Mouse (Mus musculus): ENCODE data around the gene Atg13.
A peak's percentile ranks its signal among the peaks of the same experiment; 100 is the strongest.

Atg13 gene

DNA sequence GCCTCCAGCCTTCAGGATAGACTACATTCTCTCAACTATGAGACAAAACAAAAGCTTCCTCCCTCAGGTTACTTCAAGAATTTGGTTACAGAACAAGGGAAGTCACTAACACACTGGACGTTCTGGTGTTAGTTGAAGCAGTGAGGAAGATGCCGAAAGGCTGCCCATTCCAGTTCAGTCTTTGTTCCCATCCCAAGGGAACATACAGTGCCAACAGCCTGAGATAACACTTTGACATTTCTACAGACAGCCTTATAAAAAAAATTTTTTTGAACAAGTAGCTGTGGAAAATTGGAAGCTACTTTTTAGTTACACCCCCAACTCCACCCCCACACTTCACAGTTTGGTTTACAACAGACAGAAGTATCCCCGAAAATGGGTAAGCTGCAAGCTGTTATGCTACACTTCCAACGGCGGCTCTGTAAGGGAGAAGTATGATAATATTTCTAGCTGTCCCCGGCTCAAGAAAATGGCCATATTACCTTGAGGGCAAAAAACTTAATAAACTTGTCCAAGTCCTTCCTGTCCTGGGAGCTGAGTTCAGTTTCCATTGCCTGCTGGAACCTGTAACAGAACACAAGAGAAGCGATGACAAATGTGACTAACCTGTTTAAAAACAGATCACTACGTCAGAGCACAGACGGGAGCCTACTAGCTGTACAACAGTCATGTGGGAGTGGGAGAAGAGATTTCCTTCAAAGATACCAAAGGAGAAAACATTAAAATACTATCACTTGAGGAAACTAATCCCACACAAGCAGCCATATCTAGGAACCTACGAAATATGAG lies 14.7 kb downstream of the Atg13 start:
- no peak for DNase-seq (ENCODE audit: low spot score)

DNA sequence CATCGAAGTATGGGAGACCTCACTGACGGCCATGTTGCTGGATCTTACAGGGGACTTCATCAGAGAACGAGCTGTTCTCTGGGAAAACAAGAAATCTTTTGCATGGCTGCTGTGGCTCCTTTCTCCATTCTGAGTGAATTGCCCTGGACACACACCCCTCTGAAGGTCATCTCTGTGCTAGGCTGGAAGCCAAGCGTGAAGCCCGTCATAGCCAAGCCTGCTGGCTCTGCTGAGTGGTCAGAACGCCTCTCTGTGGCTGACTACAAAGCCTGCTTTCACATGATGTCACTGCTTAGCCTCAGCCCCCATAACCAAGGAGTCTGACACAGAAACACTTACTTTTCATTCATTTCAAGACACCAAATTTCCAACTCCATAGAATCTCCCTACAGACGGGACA lies 20.9 kb downstream of the Atg13 start:
- DNase-seq (ENCODE audit: low spot score): no peak

DNA sequence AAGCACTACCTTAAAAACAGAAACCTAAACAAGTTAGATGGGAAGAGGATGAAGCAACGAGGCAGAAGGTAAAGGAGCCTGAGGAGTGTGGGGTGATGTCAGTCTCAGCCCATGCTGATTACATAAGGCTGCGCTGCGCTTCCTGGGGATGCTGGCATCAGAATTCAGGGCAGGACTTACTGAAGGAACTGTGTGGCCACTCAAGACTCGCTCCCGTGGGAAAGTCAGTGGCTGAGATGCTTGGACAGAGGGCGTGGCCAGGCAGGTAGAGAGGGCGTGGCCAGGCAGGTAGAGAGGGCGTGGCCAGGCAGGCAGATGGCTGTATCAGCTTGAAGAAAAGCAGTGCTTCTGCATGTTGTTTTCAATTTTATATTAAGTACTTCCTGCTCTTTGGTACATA lies 26.5 kb downstream of the Atg13 start:
- no peak for DNase-seq (ENCODE audit: low spot score)

DNA sequence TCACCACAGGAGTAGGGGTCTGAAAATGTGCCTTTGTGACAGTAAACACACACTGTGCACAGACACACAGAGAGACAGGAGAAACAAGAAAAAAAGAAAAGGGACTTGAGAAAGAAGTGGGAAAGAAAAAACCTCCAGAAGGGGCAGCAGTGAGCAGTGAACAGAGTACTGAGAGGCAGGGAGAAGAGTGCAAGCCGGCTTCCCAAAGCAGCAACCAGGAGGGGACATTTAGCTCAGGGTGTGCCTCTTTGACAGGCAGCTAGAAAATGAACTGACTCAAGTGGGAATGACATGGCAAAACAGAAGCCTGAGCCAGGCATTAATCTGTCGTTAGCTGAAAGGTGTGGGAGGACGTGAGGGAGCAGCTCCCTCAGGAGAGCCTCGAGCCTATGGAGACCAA lies 27.5 kb downstream of the Atg13 start:
- DNase-seq (ENCODE audit: low spot score): no peak

DNA sequence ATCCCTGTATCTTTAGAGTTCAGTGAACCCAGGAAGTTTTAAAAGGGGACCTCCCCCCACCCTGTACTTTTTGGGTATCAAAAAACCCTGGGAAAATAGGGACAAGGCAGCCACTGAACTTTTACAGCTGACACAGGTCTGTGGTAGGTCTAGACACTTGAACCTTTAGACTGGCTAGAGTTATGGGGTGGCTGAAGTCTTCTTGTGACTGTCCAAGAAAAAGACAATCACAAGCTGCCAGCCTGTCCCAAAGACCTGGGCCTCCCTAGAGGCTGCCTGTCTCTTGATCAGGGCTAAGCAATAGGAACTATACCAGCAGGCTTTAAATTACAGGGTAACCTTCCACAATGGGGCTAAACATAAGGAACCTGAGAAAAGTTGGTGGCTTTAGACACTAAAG lies 33.4 kb downstream of the Atg13 start:
- no peak for DNase-seq (ENCODE audit: low spot score)

DNA sequence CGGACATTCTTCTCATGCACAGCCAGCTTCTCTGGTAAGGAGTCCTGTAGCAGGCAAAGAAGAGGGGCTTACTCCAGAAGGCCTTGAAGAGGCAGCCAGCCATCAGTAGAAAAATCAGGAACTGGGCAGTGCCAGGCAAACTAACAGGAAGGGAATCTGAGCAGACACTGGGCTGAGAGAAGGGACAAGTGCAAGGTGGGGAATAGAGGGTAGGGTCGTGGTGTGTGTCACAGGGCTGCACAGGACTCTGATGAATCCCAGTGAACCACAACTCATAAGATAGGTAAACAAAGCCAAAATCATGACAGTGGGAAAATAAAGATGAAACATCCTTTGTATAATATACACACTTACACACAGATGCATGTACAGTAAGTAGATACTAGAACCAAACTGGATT lies 34.0 kb downstream of the Atg13 start:
- no peak for DNase-seq (ENCODE audit: low spot score)

DNA sequence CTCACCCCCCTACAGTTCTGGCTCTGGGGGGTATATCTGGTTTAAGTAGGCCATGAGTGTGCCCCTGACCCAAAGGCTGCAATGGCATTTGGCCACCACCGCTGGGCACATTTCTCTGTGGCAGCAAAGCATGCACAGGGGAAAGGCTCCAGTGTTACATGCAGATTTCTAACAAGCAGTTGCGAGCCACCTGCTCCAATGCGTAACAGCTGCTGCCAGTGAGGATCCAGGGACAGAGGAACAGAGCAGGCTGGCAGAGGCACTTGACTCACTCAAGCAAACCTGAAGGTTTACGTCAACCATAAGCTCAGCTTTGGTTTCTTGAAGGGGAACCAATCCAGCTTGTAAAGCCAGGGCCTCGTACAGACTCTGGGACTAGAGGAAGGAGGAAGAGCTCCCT lies 35.5 kb downstream of the Atg13 start:
- no peak for DNase-seq (ENCODE audit: low spot score)

DNA sequence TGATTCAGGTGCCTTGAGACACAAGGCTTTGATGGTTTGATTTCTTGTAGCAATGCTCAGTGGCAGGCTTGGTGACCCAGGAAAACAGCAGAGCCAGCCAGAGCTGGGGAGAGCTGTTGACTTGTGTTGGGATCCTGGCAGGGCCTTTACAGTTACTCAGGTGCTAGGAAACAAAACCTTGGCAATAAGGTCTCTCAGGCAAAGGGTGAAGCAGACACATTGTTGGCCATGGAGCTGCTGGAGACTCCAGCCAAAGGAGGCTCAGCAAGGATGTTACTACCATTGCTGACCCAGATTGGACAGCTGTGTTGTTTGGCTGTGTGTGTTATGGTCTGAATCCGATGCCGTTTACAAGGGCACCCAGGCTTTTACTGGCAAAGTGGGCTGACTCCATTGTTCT lies 36.8 kb downstream of the Atg13 start:
- DNase-seq (ENCODE audit: low spot score): no peak

DNA sequence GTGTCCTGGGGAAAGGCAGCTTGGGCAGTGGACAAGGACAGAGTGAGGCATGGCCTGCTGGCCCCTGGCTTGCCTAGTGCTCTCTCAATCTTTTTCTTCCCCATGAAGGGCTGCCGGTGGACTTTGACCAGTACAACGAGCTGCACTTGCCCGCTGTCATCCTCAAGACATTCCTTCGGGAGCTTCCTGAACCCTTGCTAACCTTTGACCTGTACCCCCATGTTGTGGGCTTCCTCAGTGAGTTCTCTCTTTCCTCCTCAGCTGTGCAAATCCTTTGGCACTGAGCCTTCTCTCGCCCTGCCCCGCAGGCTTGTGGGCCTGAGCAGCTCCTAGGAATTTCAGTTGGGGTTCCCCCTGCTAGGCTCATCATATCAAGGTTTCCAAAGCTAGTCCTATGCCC lies 40.3 kb downstream of the Atg13 start:
- no peak for DNase-seq (ENCODE audit: low spot score)

DNA sequence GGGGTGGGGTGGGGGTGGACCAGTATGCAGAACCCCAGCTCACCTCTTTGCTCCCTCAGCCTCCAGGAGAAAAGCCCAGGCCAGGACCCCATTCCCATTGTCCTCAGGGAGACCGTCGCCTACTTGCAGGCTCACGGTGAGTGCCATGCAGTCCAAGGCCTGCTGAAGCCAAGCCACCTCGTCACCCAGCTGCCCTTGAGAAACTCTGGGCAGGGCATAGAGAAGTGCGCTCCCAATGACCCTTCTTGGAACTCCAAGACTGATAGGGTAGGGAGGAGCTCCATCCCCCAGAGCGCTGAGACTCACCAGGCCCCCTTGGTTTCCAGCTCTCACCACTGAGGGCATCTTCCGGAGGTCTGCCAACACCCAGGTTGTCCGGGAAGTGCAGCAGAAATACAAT lies 41.0 kb downstream of the Atg13 start:
- no peak for DNase-seq (ENCODE audit: low spot score)

DNA sequence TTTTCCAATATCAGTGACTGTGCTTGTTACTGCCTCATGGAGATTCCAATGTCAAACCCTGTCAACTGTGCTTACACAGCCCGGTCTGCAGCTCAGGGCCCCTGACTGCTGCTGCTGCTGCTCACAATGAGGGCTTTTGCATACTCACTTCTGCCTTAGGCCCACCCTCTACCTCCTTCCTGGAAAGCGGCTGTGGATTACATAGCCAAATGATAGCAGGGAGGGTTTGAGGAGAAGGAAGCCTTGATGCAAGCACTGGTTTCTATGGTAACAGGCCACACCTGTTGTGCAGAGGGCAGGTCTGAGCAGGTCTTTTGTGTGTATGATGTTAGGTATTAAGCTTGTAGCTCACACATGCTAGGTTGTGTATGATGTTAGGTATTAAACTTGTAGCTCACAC lies 42.6 kb downstream of the Atg13 start:
- DNase-seq (ENCODE audit: low spot score): no peak

DNA sequence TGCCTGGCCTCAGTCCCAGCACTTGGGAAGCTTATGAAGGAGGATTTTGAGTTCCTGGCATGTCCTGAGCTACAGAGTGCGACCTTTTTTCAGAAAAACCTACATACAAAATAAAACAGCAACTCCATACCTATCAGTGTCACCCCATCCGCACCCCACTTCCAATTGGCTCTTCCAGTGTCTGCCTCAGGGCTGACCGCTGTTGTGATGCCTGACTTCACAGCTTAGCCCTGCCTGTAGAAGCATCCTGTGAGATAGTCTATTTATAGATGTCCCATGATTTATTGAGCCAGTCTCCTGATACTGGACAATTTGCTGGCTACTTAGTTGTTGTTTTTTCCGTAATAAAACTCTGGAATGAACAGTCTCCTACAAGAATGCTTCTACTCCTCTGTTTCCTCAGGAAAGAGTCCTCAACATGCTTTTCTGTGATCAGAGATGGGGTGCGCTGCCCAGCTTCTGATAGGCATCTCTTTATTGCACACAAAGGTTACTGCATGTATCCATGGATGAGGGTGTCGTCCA lies 43.9 kb downstream of the Atg13 start:
- DNase-seq (ENCODE audit: low spot score): no peak

DNA sequence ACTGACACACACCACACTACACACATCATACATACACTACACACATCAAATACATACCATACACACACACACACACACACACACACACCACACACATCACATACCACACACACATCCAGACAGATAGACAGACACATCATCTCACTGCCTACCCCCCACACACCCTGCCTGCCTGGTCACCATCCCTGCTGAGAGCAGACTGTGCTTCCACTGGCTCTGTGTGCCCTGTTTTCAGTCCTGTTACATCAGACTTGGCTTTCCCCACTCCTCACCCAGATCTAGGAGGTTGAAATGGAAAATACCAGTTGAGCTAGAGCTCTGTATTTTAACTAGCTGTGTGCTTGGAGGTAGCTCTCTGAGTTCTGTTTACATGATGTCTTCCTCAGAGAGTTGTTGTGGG lies 45.6 kb downstream of the Atg13 start:
- no peak for DNase-seq (ENCODE audit: low spot score)

DNA sequence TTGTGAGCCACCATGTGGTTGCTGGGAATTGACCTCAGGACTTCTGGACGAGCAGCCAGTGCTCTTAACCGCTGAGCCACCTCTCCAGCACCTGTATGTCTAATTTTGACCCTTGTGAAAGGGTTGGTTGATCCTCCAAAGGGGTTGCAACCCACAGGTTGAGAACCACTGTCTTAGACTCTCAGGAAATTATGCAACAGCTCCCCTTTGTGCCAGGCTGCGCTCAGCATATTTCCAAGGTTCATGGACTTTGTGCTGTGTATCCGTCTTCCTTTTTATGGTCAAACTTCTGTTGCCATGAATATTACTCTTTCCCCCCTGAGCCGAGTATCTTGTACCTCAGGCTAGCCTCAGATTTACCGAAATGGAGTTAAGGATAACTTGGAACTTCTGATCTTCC lies 49.4 kb downstream of the Atg13 start:
- DNase-seq (ENCODE audit: low spot score): no peak

DNA sequence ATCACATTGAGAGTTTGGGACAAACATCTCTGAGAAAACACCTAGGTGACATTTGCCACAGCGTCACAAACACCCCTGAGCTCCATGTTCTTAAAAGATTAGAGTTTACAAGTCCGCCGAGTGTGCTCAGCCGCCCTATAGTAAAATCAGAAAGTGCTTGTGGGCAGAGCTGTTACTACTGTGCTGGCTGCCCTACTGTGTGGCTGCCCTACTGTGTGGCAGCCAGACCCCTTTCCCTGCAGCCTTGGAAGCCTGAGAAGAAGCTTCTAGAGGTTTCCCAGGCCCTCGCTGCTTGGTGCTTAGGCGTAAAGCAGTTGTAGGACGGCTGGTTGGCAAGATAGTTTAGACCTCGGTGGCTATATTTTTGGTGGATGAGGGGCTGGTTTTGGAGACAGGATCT lies 50.7 kb downstream of the Atg13 start:
- DNase-seq (ENCODE audit: low spot score): no peak

DNA sequence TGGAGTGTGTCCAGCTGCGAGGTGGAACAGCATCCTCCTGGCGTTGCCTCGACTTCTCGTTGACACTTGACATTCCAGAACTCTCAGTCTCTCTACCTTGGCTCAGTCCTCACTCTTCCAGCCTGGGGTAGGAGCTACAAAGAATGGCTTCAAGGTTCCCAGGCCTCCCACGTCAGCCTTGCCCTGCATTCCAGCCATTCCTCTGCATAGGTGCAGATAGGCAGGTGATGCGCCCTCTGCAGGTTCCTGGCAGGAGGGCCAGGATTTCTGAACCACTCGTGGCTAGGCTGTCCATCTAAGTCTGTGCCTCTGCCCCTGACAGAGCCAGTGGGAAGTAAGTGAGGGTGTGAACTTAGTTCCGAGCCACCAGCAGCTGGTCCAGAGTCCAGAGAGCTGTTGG lies 53.6 kb downstream of the Atg13 start:
- DNase-seq (ENCODE audit: low spot score): no peak

DNA sequence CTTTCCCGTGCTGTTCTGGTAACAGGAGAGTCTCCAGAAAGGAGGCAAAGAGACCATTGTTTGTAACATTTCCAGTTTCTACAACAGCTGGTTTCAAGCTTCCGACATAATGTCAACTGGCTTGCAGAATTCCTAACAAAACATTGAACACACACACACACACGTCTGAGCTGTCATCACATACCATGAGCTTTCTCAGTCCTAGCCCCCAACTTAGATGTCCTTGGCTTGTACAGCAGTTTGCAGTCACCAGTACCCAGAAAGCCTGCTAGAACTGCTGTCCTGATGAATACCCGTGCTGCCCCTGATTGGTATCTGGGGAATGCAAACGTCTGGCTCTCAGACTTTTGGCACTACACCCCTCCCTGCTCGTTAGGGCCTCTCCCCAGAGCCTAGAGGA lies 54.5 kb downstream of the Atg13 start:
- no peak for DNase-seq (ENCODE audit: low spot score)

DNA sequence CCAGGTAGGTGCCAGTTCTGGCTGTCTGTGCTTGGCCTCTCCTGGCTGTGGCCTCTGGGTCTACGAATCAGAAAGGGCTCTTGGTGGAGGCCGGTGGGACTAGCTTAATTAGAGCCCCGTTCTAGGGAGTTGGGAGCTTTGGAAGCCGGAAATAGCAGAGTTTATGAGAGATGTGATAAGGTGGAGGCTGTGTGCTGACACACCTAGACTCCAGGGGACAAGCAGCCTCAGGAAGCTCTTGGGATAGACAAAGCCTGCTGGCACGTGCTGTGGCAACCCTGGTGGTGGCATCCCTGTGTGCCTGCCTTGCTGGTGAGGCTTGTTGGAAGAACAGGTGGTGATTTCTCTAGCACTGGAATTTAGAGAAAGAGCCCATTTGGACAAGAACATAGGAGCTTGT lies 55.0 kb downstream of the Atg13 start:
- DNase-seq (ENCODE audit: low spot score): no peak

DNA sequence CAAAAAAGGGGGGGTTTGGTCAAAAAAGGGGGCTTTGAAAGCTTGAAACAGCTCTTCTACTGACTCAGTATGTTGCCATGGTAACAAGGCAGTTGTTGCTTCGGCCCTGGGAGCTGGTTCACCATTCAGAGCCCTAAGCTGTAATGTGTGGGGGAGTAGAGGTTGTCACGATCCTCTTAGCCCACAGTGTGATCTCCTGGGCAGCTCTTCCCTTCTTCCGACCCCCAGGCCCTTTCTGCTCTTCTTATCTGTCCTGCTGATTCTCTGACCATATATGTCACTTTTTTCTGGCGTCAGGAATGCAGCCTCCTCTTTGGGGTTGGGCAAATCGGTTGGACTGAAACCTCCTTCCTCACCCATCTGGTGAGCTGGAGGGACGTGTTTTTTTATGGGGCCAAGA lies 57.5 kb downstream of the Atg13 start:
- DNase-seq (ENCODE audit: low spot score): no peak

DNA sequence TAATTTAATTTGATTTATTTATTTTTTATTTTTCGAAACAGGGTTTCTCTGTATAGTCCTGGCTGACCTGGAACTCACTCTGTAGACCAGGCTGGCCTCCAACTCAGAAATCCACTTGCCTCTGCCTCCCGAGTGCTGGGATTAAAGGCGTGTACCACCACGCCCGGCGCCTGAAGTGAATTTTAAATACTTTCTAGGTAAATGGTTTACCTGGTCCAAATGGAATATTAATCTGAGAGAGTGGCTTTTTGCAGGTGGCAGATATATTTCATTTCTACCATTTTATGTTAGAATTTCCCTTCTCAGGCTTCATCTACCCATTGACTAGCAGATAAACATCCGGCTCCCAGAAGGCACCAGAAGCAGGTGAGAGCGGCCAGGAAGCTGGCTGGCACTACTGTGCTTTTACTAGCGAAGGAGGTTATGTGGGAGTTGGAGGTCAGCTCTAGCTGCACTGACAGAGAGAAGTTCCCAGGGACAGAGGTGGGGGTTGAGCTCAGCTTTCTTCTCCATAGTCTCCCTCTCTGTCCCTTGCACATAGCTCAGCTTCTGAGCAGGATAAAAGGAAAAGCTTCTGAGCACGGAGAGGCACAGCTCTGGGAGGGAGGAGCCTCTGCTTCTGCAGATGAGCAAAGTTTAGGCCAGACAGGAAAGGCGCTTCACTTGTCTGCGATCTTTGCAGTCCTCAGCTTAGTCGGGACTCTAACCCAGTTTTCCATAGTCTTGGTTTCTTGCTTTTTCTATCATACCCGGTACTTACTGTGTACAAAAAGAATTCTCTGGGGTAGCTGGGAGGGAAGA lies 58.7 kb downstream of the Atg13 start:
- no peak for DNase-seq (ENCODE audit: low spot score)

DNA sequence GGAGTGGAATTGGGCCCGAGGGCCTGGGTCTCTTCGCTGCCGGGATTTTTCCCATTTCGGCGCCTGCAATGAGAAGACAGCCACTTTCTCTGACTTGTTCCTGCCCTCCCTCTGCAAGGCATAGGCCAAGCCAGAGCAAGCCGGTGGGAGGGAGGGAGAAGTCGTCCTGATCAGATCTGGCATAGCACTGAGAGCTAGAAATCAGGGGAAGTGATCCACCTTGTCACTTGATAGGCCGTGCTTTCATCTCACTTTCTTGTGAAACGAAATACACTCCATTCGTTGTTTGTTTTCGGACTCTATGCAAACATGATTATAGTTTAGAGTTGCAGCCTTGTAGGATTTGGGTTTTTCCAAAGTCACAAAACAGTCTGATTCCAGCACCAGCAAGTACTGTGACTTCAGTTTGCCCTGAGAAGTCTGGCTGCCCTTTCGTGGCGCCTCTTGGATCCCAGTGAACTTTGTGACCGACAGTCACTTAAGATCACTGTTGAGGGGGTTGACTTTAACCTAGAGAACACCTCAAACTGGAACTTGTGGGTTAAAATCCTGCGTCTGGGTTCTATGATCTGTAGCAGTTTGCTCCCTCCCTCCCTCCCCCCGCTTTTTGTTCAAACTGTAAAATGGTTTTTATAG lies 59.9 kb downstream of the Atg13 start:
- no peak for DNase-seq (ENCODE audit: low spot score)

DNA sequence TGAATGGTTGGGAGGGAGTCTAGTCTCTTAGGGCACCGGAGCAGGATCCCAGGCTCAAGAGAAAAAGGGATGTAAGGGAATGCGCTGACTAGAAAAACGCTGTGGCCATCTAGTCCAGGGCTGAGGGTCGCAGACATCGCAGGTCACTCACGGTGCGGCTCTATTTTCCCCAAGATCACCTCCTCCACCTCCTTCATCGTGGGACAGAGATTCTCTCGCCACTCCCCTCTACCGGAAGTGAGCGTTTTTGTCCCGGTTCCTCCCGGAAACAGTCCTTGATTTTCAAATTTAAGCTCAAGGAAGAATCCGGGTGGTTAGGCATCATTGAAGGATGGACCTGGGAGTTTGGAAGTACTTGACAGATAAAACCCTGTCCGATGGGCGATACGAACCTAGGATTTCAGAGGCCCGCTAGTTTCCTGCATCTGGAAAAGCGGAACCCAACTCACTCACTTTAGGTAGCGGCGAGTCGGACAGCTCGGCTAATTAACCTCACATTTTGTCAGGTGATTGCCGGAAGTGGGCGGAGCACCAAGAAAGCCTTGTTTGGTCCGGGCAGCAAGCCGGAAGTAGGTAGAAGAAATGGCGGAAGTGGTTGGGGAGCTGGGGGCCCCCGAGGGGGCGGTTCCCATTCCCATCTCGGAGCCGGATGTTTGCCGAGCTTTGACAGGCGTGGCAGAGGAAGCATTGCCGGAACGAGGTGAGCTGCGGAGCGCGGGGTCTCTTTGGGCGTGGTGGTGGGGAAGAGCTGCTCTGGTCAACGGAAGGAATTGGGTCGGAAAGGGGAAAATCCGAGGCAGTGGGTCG lies 60.6 kb downstream of the Atg13 start, which contains the start of the genes Zfp408 and Arhgap1:
Zfp408 (minus strand) TSS at position 239 of the 807 bp plus-strand sequence.
Arhgap1 (plus strand) TSS at position 308 of the 807 bp plus-strand sequence.
- DNase-seq (ENCODE audit: low spot score): peak; percentile 87
